Mouse (Mus musculus) splenic B cell, adult 2 months (primary cell): ENCODE measurements around the gene Idh2.

ENCODE experiments used
- DNase-seq: peaks from one replicate; pipeline ENCODE4 v3.0.0-alpha.2; 2011; ENCODE audit warnings: low read depth, low spot score
- H3K27me3 ChIP-seq: 2 replicates; pipeline ENCODE4 v1.6.1; 2012; ENCODE audit warnings: mild to moderate bottlenecking, low read length, moderate library complexity, mixed read lengths; ENCODE audit not compliant: control insufficient read depth, poor library complexity, insufficient read depth, severe bottlenecking
- H3K36me3 ChIP-seq: 2 replicates; pipeline ENCODE4 v1.6.1; 2012; ENCODE audit warnings: mild to moderate bottlenecking, low read length, moderate library complexity, mixed read lengths; ENCODE audit not compliant: control insufficient read depth, poor library complexity, insufficient read depth, severe bottlenecking

Gene Idh2

DNA sequence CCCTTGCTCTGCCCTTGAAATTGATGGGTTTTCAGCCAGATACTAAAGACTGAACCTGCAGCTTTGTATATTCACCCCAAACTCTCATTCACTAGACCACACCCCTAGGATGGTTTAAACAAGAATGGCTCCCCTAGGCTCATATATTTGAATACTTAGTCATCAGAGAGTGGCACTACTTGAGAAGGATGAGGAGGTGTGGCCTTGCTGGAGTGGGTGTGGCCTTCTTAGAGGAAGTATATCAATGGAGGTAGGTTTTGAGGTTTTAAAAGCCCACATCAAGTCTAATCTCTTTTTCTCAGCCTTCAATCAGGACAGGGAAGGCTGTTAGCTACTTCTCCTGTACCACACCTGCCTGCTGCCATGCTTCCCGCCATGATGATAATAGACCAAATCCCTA lies 8.8 kb downstream of the Idh2 start:
- Histone ChIP-seq H3K36me3 (no peaks in the 10 kb centered on the region), H3K27me3 (no peaks in the 10 kb centered on the region)
- peak; percentile 40 for DNase-seq

DNA sequence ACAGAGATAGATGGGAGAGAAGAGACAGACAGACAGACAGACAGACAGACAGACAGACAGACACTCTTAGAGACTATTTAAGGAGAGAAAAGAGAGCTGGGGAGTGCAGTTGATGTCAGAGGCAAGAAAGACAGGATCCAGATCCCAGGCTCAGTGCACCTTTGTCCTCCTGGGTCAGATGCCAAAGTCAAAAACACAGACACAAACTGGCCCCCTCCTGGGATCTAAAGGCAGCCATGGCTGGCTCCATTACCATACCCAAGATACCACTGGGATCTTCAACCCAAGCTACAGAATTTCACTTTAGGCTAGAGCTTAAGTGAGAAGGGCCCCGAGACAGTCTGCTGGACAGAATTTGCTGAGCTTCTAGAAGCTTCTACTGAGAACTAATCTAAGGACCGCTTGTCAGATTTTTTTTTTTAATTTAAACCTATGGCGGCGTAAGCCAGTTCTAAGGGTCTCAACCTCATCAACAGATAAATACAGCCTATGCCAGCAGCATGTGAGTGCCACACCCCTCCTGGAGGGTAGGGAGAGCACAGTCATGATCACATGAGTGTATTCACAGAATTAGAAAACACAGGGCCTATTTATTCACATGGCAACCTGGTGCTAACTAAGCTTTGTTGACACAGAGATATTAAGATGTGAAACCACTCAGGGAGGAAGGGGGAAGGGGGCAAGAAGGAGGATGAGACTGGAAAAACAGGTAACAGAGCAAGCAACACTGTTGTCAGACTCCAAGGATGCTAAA lies 9.4 kb downstream of the Idh2 start:
- Histone ChIP-seq H3K27me3 (no peaks in the 10 kb centered on the region), H3K36me3 (no peaks in the 10 kb centered on the region)
- no peak for DNase-seq

DNA sequence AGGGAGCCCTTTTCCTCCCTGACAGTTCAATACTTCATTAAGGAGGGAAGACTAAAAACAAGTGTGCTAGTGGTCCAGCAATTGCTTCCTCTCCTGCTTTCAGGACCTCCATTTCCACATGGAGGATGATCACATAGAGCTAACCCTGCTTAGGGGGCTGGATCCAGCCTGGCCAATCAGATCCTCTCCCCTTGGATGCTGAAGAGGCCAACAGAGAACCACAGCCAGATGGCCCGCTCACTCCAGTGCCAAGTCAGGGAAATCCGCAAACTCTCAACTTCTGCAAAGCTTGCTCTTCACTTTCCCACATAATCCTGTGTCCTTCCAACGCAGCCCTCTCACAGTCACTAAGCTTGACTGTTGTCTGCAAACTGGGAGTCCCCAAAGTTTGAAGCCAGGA lies 11.9 kb downstream of the Idh2 start:
- 0 out of 2 replicates have a peak, but pooled peaks cover 3% of the 10 kb centered on the region for H3K36me3 ChIP-seq
- no peak for DNase-seq
- H3K27me3 ChIP-seq = no peaks in the 10 kb centered on the region

DNA sequence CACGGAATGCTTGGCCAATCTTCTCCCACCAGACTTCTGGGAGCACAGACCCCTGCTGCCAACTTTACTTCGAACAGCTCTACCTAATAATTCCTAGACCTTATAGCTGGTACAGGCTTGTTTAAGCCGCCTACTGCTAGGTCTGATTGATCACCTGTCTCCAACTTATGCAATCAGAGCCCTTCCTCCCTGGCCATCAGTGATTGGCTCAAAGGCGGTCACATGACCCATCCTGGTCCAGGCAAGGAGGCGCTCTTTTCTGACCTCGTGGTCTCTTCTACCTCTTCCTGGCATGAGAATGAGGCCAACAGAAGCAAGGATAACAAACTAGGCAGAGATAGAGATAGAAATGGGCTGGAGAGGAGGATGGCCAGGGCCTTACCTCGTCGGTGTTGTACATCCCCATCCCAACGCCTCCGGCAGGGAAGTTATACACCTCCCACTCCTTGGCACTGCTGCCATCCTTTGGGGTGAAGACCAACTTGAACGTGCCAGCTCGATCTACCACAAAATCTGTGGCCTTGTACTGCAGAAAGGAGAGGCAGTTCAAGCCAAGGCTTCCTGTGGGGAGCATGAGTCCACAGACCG lies 16.7 kb downstream of the Idh2 start:
- Histone ChIP-seq H3K36me3 (0 out of 2 replicates have a peak, but pooled peaks cover 4% of the 10 kb centered on the region), H3K27me3 (no peaks in the 10 kb centered on the region)
- no peak for DNase-seq

DNA sequence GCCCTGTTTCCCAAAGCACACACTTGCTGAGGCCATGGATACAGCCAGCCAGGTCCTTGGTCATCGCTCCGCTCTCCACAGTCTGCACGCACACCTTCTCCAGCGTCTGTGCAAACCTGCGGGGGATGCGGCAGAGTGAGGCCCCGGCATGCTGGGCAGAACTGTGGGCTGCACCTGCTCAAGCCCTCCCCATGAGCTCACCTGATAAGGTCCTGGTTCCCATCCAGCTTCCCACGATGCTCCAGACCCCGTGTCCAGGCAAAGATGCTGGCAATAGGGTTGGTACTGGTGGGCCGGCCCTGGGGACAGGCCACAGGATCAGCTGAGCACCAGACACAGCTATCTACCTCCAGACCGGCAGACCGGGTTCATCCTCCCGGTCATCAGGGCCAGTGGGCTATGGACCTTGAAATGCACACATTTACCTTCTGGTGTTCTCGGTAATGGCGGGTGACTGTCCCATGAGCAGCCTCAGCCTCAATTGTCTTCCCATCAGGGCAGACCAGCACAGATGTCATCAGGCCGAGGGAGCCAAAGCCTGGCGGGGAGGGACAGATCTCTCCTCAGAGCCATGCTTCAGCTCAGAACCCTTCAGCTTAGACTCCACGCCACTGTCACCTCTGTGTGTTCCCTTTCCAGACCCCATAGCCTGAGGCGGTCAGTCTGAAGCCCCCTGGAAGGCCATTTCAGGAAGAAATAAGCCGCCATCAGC lies 19.4 kb downstream of the Idh2 start:
- H3K27me3 ChIP-seq = no peaks in the 10 kb centered on the region
- H3K36me3 ChIP-seq = peaks cover 4% of the 10 kb centered on the region; the same call in 1 of the 2 replicates
- DNase-seq = no peak

DNA sequence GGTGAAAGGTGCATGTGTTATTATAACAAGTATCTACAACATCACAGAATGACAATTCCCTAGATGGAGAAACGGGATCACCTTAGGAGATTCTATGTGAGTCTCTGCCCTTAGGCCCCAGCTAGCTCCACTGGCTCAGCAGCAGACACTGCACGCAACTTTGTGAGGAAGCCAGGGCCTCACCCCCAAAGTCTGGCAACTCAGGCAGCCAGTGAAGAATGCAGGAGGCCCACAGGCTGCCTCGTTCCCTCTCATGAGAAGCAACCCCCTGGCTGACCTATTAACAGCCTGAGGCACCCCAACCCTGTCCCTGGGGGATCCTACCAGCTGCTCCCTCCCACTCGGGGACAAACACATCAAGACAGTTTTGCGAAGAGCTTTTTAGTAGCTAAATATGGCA lies 20.7 kb downstream of the Idh2 start:
- DNase-seq = no peak
- H3K27me3 ChIP-seq = no peaks in the 10 kb centered on the region

DNA sequence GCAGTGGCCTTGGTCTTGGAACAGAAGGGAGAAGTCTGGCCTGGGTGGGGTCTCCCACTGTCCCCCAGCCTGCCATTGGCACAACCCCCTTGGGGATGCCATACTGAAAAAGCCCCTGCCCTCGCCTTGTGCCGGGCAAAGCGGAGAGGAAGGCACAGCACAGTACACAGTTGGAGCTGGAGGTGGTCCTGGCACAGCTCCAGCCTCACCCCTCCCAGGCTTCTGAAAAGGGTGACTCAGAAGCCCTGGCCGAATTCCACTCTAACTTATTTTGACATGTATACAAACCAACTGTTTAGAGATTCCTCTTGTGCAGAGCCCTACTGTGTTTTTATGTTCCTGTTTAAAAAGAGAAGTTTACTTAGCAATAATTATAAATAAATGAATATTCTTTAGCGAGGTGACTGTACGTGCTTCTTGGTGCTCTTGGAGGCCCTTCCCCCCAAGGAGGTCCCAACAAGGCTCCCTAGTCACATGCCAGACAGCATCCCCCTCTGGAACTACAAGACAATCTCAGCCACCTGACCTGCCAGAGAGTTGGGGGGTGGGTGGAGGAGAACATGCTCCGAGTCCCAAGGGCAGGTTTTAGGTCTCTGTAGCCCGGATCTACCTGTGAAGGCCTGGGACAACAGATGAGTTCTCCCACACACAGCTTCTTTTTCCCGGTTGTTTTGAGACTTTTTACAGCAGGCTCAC lies 22.7 kb downstream of the Idh2 start:
- DNase-seq = no peak

More for the DNA sequence above, 20.7 kb downstream of the Idh2 start:
- peaks cover 6% of the 10 kb centered on the region; the same call in 1 of the 2 replicates for H3K36me3 ChIP-seq

DNA sequence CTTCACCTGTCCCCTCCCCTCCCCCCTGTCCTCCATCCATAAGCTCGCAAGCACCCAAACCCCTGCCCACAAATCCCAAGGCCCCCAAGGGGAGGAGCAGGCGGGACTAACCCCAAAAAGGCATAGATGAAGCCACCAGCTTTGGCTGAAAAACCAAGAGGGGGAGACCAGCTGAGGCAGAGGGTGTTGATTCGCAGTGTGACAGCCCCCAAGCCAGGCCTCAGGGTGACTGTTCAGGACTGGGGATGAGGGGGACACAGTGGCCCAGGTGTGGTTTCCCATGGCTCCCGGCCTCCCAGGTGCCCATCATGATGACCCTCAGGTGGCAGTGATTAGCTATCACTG lies 23.4 kb downstream of the Idh2 start:
- Histone ChIP-seq H3K36me3 (peaks cover 4% of the 10 kb centered on the region), H3K27me3 (no peaks in the 10 kb centered on the region)
- DNase-seq = no peak

More for the DNA sequence above, 22.7 kb downstream of the Idh2 start:
- H3K36me3 ChIP-seq = peaks cover 3% of the 10 kb centered on the region; the same call in 1 of the 2 replicates
- H3K27me3 ChIP-seq = no peaks in the 10 kb centered on the region

DNA sequence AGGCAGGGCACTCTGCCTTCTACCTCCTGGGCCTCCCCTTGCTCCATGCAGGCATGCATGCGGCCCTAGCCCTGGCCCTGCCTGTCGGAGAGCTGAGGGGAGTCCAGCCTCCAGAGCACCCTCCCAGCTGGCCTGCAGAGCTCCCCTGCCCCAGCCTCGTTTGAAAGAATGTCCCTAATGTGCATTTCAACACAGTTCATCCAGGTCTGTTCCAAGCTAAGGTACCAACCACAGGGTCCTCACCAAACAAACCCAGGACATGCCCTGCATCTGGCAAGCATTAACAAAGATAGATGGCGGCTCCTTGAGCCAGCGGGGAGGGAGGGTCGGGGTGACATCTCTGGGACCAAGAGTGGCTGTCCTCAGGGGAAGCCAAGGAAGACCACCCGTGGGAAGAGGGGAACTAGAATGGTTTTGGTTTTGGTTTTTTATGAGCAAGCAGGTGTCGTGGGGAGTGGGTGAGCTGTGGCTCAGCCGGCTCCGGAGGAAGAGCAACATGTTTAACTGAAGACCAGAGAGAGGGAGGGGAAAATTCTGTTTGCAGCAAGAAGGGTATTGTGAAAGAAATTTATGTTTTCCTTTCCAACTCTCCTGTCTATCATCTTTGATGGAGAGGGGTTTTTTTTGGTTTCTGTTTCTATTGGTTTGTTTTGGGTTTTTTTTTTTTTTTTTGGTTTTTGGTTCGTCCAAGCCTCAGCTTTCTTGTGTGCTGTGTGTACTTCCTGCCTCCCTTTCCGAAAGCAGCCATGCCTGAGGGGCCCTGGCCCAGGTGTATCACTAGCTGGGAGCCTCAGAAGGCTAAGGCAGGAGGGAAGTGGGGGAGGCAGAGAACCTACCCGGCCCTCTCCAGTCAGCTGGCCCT lies 24.0 kb downstream of the Idh2 start:
- H3K27me3 ChIP-seq = no peaks in the 10 kb centered on the region
- DNase-seq = peak; percentile 60

DNA sequence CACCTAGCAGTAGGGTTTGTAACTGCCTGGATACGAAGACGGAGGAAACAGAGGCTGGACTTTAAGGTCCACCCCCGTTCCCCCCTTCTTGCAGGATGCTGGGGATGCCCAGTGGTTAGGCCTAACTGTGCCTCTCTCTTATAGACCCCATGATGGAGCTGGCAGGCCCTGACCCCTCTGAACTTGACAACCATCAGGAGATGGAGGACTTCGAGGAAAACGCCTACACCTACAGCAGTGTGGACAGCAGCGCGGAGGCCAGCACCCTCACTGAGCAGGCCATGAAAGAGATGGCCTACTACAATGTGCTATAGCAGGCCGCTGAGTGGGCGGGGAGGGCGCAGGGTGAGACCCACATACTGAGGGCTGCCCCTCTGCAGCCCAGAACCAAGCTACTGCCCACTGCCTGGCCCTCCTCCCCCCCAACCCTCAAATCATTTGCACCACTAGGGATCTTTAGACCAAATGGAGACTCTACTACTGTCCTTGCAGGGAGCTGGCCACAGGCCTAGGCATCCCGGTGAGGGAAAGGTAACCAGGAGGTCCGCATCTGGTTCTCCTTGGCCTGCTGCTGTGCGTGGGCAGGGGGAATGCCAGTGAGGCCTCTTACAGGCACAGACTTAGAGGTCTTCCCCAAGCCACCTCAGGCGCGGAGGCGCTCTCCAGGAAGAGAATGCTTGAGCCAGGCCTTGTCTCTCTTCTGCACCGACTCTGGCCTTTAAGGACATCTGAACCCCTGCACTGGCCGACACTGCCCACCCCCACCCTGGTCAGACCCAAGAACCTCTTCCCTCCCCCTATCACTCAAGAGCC lies 24.8 kb downstream of the Idh2 start:
- no peaks in the 10 kb centered on the region for H3K27me3 ChIP-seq
- no peak for DNase-seq
- peaks cover 6% of the 10 kb centered on the region for H3K36me3 ChIP-seq

More for the DNA sequence above, 24.0 kb downstream of the Idh2 start:
- peaks cover 6% of the 10 kb centered on the region for H3K36me3 ChIP-seq

DNA sequence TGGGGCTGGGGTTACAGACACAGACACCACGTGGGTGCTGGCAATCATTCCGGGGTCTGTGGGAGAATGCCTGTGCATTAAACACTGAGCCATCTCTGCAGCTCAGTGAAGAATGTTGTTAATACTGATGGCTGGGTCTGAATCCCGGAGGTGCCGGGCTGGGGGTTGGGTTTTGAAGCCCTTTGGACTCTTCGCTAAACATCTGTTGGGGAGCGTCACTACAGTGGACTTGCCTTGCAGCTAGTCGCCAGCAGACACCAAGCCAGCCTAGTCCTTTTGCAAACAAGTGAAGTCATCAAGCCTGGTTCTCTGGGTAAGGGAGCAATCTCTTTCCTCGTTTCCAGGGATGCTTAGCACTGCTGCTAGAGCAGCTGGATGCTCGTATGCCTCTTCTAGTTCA lies 27.0 kb downstream of the Idh2 start:
- no peak for DNase-seq
- H3K36me3 ChIP-seq = peaks cover 5% of the 10 kb centered on the region

DNA sequence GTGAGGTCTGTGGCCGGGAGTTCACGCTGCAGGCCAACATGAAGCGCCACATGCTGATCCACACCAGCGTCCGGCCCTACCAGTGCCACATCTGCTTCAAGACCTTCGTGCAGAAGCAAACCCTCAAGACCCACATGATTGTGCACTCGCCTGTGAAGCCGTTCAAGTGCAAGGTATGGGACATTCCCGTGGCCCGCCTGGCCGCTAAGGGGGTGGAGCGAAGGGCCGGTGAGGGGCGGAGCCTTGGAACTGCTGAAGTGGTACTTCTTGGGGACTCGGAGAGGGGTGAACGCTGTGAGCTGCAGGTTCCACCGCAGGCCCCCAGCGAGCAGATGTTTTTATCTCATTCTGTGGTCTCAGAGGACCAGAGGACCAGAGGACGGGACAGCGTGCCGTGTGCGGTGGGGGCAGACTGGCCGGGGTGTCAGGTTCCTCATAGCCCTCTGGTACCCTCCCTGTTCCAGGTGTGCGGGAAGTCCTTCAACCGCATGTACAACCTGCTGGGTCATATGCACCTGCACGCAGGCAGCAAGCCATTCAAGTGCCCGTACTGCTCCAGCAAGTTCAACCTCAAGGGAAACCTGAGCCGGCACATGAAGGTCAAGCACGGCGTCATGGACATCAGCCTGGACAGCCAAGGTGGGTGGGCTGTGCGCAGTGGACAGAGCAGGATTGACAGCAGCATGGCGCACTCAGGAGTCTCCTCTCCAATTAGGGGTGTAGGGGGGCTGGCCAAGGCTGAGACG lies 29.0 kb downstream of the Idh2 start:
- DNase-seq = no peak
- peaks cover 10% of the 10 kb centered on the region for H3K36me3 ChIP-seq
- no peaks in the 10 kb centered on the region for H3K27me3 ChIP-seq

More for the DNA sequence above, 27.0 kb downstream of the Idh2 start:
- no peaks in the 10 kb centered on the region for H3K27me3 ChIP-seq

DNA sequence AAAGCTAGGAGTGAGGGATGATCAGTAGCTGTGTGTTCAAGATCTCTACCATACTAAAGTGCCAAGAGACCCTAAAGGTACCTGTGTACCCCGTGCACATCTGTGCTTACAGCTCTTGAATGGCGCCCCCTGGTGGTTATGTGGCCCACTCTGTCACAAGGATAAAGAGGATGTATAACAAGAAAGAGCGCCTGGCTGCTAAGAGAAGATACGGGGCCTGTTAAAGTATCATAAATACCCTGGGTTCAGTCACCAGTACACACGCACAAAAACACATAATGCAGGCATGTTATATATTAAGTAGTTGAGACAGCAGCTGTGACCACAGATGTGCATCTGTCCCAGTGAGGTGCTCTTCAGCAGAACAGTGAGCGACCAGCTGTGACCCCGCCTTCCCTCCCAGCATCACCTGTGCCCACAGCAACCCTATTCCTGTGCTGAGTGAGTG lies 30.7 kb downstream of the Idh2 start:
- H3K36me3 ChIP-seq = peaks cover 8% of the 10 kb centered on the region
- DNase-seq = peak; percentile 87
- no peaks in the 10 kb centered on the region for H3K27me3 ChIP-seq
